Mouse (Mus musculus): ENCODE data around the gene Mphosph9. TPM values are rescaled to one million over a fixed set of nuclear protein-coding genes. Genes with fewer than 3 reads are reported as not detected.

Mphosph9 gene
- total and polyA plus RNA-seq, 3 experiments, result 10.4 to 60.8 (median 10.9) TPM

- peaks cover 0 to 3% of the 10 kb centered on the region in 2 experiments; a peak in 3 of 4 replicates for H3K36me3 ChIP-seq (ENCODE audit: control insufficient read depth in 1 of 2, insufficient read depth in 2 of 2, low read length in 2 of 2)
- no peak overlapping the region for H3K27ac ChIP-seq (ENCODE audit: control insufficient read depth, low read depth, low read length)
- H3K27me3 ChIP-seq (ENCODE audit: control insufficient read depth in 1 of 2, insufficient read depth in 2 of 2, low read length in 2 of 2), result no peaks in the 10 kb centered on the region
- no peak overlapping the region for H3K4me3 ChIP-seq (ENCODE audit: control insufficient read depth in 1 of 2, insufficient read depth in 1 of 2, low read depth in 2 of 2, low read length in 2 of 2)
- no peak for DNase-seq (ENCODE audit: low read depth, low spot score)
- H3K79me2 ChIP-seq (ENCODE audit: control insufficient read depth, insufficient read depth, low read length, poor library complexity), result peaks cover 15% of the 10 kb centered on the region
- no peak overlapping the region for H3K9ac ChIP-seq (ENCODE audit: control insufficient read depth, low read depth, low read length, poor library complexity, severe bottlenecking)
- no peaks in the 10 kb centered on the region for H3K9me3 ChIP-seq (replicated peaks; ENCODE audit: insufficient read depth, low read length)
- no peaks in the 10 kb centered on the region for H3K4me1 ChIP-seq (ENCODE audit: control insufficient read depth in 1 of 2, insufficient read depth in 2 of 2, low read length in 2 of 2)
- no peak for TF ChIP-seq SMC3 (IDR thresholded peaks at IDR 0.05; ENCODE audit: low read depth, low read length)
- no peak for TF ChIP-seq CTCF (IDR thresholded peaks at IDR 0.05 in 2 of 3, conservative IDR thresholded peaks at IDR 0.05 in 1 of 3; ENCODE audit: control insufficient read depth in 1 of 3, insufficient read depth in 1 of 3, low read depth in 2 of 3, low read length in 3 of 3, poor library complexity in 1 of 3, severe bottlenecking in 1 of 3)
- no peak for TF ChIP-seq NELFE (IDR thresholded peaks at IDR 0.05; ENCODE audit: low read depth, low read length)
- no peak for TF ChIP-seq BHLHE40 (IDR thresholded peaks at IDR 0.05; ENCODE audit: borderline replicate concordance, low read depth, low read length)
- TF ChIP-seq RAD21 (IDR thresholded peaks at IDR 0.05; ENCODE audit: low read depth, low read length), result no peak
- no peak for TF ChIP-seq MXI1 (IDR thresholded peaks at IDR 0.05; ENCODE audit: low read depth, low read length)
- no peak for TF ChIP-seq UBTF (IDR thresholded peaks at IDR 0.05; ENCODE audit: borderline replicate concordance, insufficient read depth, low read depth, low read length)
- no peak for TF ChIP-seq CHD1 (IDR thresholded peaks at IDR 0.05; ENCODE audit: low read depth, low read length)
Measured at GRCm38 (mm10) chr5:124253555-124253954, 74.2 kb downstream of the Mphosph9 start.

- no peak for DNase-seq (ENCODE audit: low read depth, low spot score)
- H3K27ac ChIP-seq (ENCODE audit: control insufficient read depth, low read depth, low read length), result no peak overlapping the region
- H3K4me3 ChIP-seq (ENCODE audit: control insufficient read depth in 1 of 2, insufficient read depth in 1 of 2, low read depth in 2 of 2, low read length in 2 of 2), result no peak overlapping the region
- no peak overlapping the region for H3K9ac ChIP-seq (ENCODE audit: control insufficient read depth, low read depth, low read length, poor library complexity, severe bottlenecking)
- no peaks in the 10 kb centered on the region for H3K27me3 ChIP-seq (ENCODE audit: control insufficient read depth in 1 of 2, insufficient read depth in 2 of 2, low read length in 2 of 2)
- H3K4me1 ChIP-seq (ENCODE audit: control insufficient read depth in 1 of 2, insufficient read depth in 2 of 2, low read length in 2 of 2), result no peaks in the 10 kb centered on the region
- peaks cover 0 to 3% of the 10 kb centered on the region in 2 experiments; a peak in 3 of 4 replicates for H3K36me3 ChIP-seq (ENCODE audit: control insufficient read depth in 1 of 2, insufficient read depth in 2 of 2, low read length in 2 of 2)
- H3K9me3 ChIP-seq (replicated peaks; ENCODE audit: insufficient read depth, low read length), result no peaks in the 10 kb centered on the region
- TF ChIP-seq SIN3A (IDR thresholded peaks at IDR 0.05; ENCODE audit: low read length), result no peak
- no peak for TF ChIP-seq EP300 (IDR thresholded peaks at IDR 0.05; ENCODE audit: low read depth in 1 of 2, low read length in 2 of 2)
- TF ChIP-seq CHD2 (IDR thresholded peaks at IDR 0.05; ENCODE audit: low read length), result no peak
- TF ChIP-seq TBP (IDR thresholded peaks at IDR 0.05; ENCODE audit: low read depth, low read length), result no peak
- no peak for TF ChIP-seq USF1 (IDR thresholded peaks at IDR 0.05; ENCODE audit: low read depth, low read length)
- no peak for TF ChIP-seq GATA1 (IDR thresholded peaks at IDR 0.05; ENCODE audit: low read depth, low read length)
- TF ChIP-seq MYB (IDR thresholded peaks at IDR 0.05; ENCODE audit: low read depth, low read length), result no peak
- peaks cover 15% of the 10 kb centered on the region for H3K79me2 ChIP-seq (ENCODE audit: control insufficient read depth, insufficient read depth, low read length, poor library complexity)
Measured at GRCm38 (mm10) chr5:124252580-124253320, 75.0 kb downstream of the Mphosph9 start.

Measured in MEL (cell line).